Mouse (Mus musculus) ES-Bruce4 (cell line): ENCODE measurements around the gene Ss18l2. TPM values are rescaled to one million over a fixed set of nuclear protein-coding genes. Genes with fewer than 3 reads are reported as not detected.

Experiments used
- H3K27ac ChIP-seq: 2 replicates; pipeline ENCODE4 v1.5.1; 2012; ENCODE audit warnings: low read length, inconsistent platforms; ENCODE audit not compliant: insufficient read depth
- H3K27me3 ChIP-seq: 2 replicates; pipeline ENCODE4 v1.6.1; 2012; ENCODE audit warnings: mild to moderate bottlenecking, low read length, inconsistent platforms; ENCODE audit not compliant: control insufficient read depth, poor library complexity, insufficient read depth, severe bottlenecking
- H3K36me3 ChIP-seq: 2 replicates; pipeline ENCODE4 v1.6.1; 2012; ENCODE audit warnings: inconsistent platforms, mild to moderate bottlenecking, low read length, moderate library complexity; ENCODE audit not compliant: control insufficient read depth, poor library complexity, insufficient read depth, severe bottlenecking
- H3K4me1 ChIP-seq: one replicate; pipeline ENCODE4 v1.8.1; 2011; ENCODE audit warnings: low read length; ENCODE audit not compliant: control insufficient read depth, insufficient read depth
- H3K4me3 ChIP-seq: 2 replicates; pipeline ENCODE4 v1.5.1; 2011; ENCODE audit warnings: low read depth, mild to moderate bottlenecking, low read length
- H3K9ac ChIP-seq: 2 replicates; pipeline ENCODE4 v1.6.1; 2012; ENCODE audit warnings: low read depth, mild to moderate bottlenecking, inconsistent platforms; ENCODE audit not compliant: poor library complexity, severe bottlenecking
- H3K9me3 ChIP-seq: replicated peaks from 2 replicates; pipeline ENCODE4 v1.6.1; 2012; ENCODE audit warnings: mild to moderate bottlenecking, low read length, inconsistent platforms; ENCODE audit not compliant: control insufficient read depth, poor library complexity, insufficient read depth, severe bottlenecking
- CTCF ChIP-seq: IDR thresholded peaks from one replicate; pipeline ENCODE4 v1.8.1; 2011; ENCODE audit warnings: low read depth, low read length
- EP300 ChIP-seq: IDR thresholded peaks from 2 replicates; pipeline ENCODE4 v1.6.1; 2011; ENCODE audit warnings: low read depth, low read length; ENCODE audit not compliant: insufficient read depth
- POLR2A ChIP-seq: IDR thresholded peaks from one replicate; pipeline ENCODE4 v1.8.1; 2011; ENCODE audit warnings: low read length; ENCODE audit not compliant: insufficient read depth
- polyA plus RNA-seq: library from polyadenylated mRNA; stranded (reverse); fragments of >200 nt; gene quantifications from 2 replicates; pipeline ENCODE4 v1.2.4, GENCODE M21; 2011; ENCODE audit warnings: low read depth; ENCODE audit not compliant: missing spikeins, insufficient read depth, insufficient read length

Gene Ss18l2
- polyA plus RNA-seq, result 51.6 and 51.9 TPM in 2 replicates

- TF ChIP-seq CTCF (no peak), EP300 (no peak), POLR2A (no peak)
- Histone ChIP-seq H3K9ac (peak within 1 kb of the TSS; percentile 95), H3K9me3 (no peaks in the 10 kb centered on the region), H3K36me3 (peaks cover 5% of the 10 kb centered on the region; the same call in 1 of the 2 replicates), H3K27ac (no peak within 1 kb of the TSS), H3K4me3 (peak within 1 kb of the TSS; percentile 100), H3K4me1 (peaks cover 2% of the 10 kb centered on the region), H3K27me3 (no peaks in the 10 kb centered on the region)
These were observed at the start of gene Ss18l2 for GRCm38 (mm10) chr9:121709898-121710583. TSS of gene Ss18l2 (plus strand) at chr9:121710329.

- Histone ChIP-seq H3K4me1 (no peaks in the 10 kb centered on the region), H3K4me3 (no peak overlapping the region), H3K36me3 (no peaks in the 10 kb centered on the region), H3K9ac (no peak overlapping the region), H3K27ac (no peak overlapping the region), H3K9me3 (no peaks in the 10 kb centered on the region), H3K27me3 (no peaks in the 10 kb centered on the region)
- TF ChIP-seq POLR2A (no peak), EP300 (no peak), CTCF (no peak)
These were observed 46.7 kb upstream of the Ss18l2 start for GRCm38 (mm10) chr9:121663467-121663866.

GRCm38 (mm10) chr9:121664104-121664503 is 46.0 kb upstream of the Ss18l2 start:
- H3K36me3 ChIP-seq, result no peaks in the 10 kb centered on the region
- no peak overlapping the region for H3K9ac ChIP-seq
- H3K27ac ChIP-seq, result no peak overlapping the region
- H3K27me3 ChIP-seq, result no peaks in the 10 kb centered on the region
- TF ChIP-seq CTCF (no peak), POLR2A (no peak), EP300 (no peak)
- H3K4me3 ChIP-seq, result no peak overlapping the region
- no peaks in the 10 kb centered on the region for H3K9me3 ChIP-seq
- no peaks in the 10 kb centered on the region for H3K4me1 ChIP-seq

- Histone ChIP-seq H3K4me3 (no peak overlapping the region), H3K36me3 (no peaks in the 10 kb centered on the region), H3K27ac (no peak overlapping the region), H3K9ac (no peak overlapping the region), H3K9me3 (no peaks in the 10 kb centered on the region), H3K27me3 (no peaks in the 10 kb centered on the region), H3K4me1 (no peaks in the 10 kb centered on the region)
- TF ChIP-seq POLR2A (no peak), CTCF (no peak), EP300 (no peak)
These were observed 43.0 kb upstream of the Ss18l2 start for GRCm38 (mm10) chr9:121666957-121667630.

- Histone ChIP-seq H3K4me3 (no peak overlapping the region), H3K9me3 (no peaks in the 10 kb centered on the region), H3K36me3 (no peaks in the 10 kb centered on the region), H3K9ac (no peak overlapping the region), H3K4me1 (no peaks in the 10 kb centered on the region), H3K27me3 (no peaks in the 10 kb centered on the region), H3K27ac (no peak overlapping the region)
- TF ChIP-seq CTCF (no peak), EP300 (no peak), POLR2A (no peak)
These were observed 42.3 kb upstream of the Ss18l2 start for GRCm38 (mm10) chr9:121667822-121668221.

GRCm38 (mm10) chr9:121669348-121669791 is 40.8 kb upstream of the Ss18l2 start:
- TF ChIP-seq EP300 (no peak), CTCF (peak; percentile 67), POLR2A (no peak)
- H3K27me3 ChIP-seq, result no peaks in the 10 kb centered on the region
- H3K9ac ChIP-seq, result no peak overlapping the region

More at GRCm38 (mm10) chr9:121669348-121669791, 40.8 kb upstream of the Ss18l2 start:
- Histone ChIP-seq H3K9me3 (no peaks in the 10 kb centered on the region), H3K36me3 (no peaks in the 10 kb centered on the region), H3K27ac (no peak overlapping the region), H3K4me3 (peak overlapping the region; percentile 37), H3K4me1 (no peaks in the 10 kb centered on the region)
